Mouse (Mus musculus): Measurements from ENCODE around the gene Ciita. TPM values are rescaled to one million over a fixed set of nuclear protein-coding genes. Genes with fewer than 3 reads are reported as not detected.

Gene Ciita
- polyA plus RNA-seq (2011; ENCODE audit: insufficient read length, low read depth, missing spikeins): not detected in 2 replicates

GRCm38 (mm10) chr16:10479857-10480256 lies at the start of gene Ciita:
Gene Ciita (plus strand): TSS chr16:10480059.
- H3K4me3 ChIP-seq (ENCODE audit: insufficient read depth, low read length): no peak within 1 kb of the TSS

GRCm38 (mm10) chr16:10431911-10432310 lies 47.9 kb upstream of the Ciita start:
- Histone ChIP-seq H3K4me1 (ENCODE audit: control insufficient read depth, insufficient read depth, low read length) (no peaks in the 10 kb centered on the region), H3K4me3 (ENCODE audit: insufficient read depth, low read length) (no peak overlapping the region), H3K27ac (ENCODE audit: insufficient read depth, low read length) (no peak overlapping the region)
- TF ChIP-seq CTCF (IDR thresholded peaks at IDR 0.05; ENCODE audit: borderline replicate concordance, insufficient read depth, low read length) (no peak), POLR2A (IDR thresholded peaks at IDR 0.05; ENCODE audit: low read depth, low read length) (no peak)

More at GRCm38 (mm10) chr16:10479857-10480256, at the start of gene Ciita:
- no peaks in the 10 kb centered on the region for H3K4me1 ChIP-seq (ENCODE audit: control insufficient read depth, insufficient read depth, low read length)
- H3K27ac ChIP-seq (ENCODE audit: insufficient read depth, low read length): no peak within 1 kb of the TSS
- no peak for TF ChIP-seq CTCF (IDR thresholded peaks at IDR 0.05; ENCODE audit: borderline replicate concordance, insufficient read depth, low read length)

- Histone ChIP-seq H3K4me1 (ENCODE audit: control insufficient read depth, insufficient read depth, low read length) (no peaks in the 10 kb centered on the region), H3K4me3 (ENCODE audit: insufficient read depth, low read length) (no peak overlapping the region), H3K27ac (ENCODE audit: insufficient read depth, low read length) (no peak overlapping the region)
- TF ChIP-seq CTCF (IDR thresholded peaks at IDR 0.05; ENCODE audit: borderline replicate concordance, insufficient read depth, low read length) (no peak), POLR2A (IDR thresholded peaks at IDR 0.05; ENCODE audit: low read depth, low read length) (no peak)
Observed at GRCm38 (mm10) chr16:10432387-10432786, 47.5 kb upstream of the Ciita start.

GRCm38 (mm10) chr16:10433344-10433743 lies 46.5 kb upstream of the Ciita start:
- Histone ChIP-seq H3K27ac (ENCODE audit: insufficient read depth, low read length) (no peak overlapping the region), H3K4me3 (ENCODE audit: insufficient read depth, low read length) (no peak overlapping the region), H3K4me1 (ENCODE audit: control insufficient read depth, insufficient read depth, low read length) (no peaks in the 10 kb centered on the region)
- TF ChIP-seq CTCF (IDR thresholded peaks at IDR 0.05; ENCODE audit: borderline replicate concordance, insufficient read depth, low read length) (no peak), POLR2A (IDR thresholded peaks at IDR 0.05; ENCODE audit: low read depth, low read length) (no peak)

- Histone ChIP-seq H3K4me3 (ENCODE audit: insufficient read depth, low read length) (no peak overlapping the region), H3K27ac (ENCODE audit: insufficient read depth, low read length) (no peak overlapping the region), H3K4me1 (ENCODE audit: control insufficient read depth, insufficient read depth, low read length) (no peaks in the 10 kb centered on the region)
- no peak for TF ChIP-seq CTCF (IDR thresholded peaks at IDR 0.05; ENCODE audit: borderline replicate concordance, insufficient read depth, low read length)
- no peak for TF ChIP-seq POLR2A (IDR thresholded peaks at IDR 0.05; ENCODE audit: low read depth, low read length)
Observed at GRCm38 (mm10) chr16:10436166-10436565, 43.7 kb upstream of the Ciita start.

GRCm38 (mm10) chr16:10438055-10438454 lies 41.8 kb upstream of the Ciita start:
- Histone ChIP-seq H3K27ac (ENCODE audit: insufficient read depth, low read length) (no peak overlapping the region), H3K4me3 (ENCODE audit: insufficient read depth, low read length) (no peak overlapping the region), H3K4me1 (ENCODE audit: control insufficient read depth, insufficient read depth, low read length) (no peaks in the 10 kb centered on the region)
- TF ChIP-seq POLR2A (IDR thresholded peaks at IDR 0.05; ENCODE audit: low read depth, low read length) (no peak), CTCF (IDR thresholded peaks at IDR 0.05; ENCODE audit: borderline replicate concordance, insufficient read depth, low read length) (no peak)

- Histone ChIP-seq H3K27ac (ENCODE audit: insufficient read depth, low read length) (no peak overlapping the region), H3K4me1 (ENCODE audit: control insufficient read depth, insufficient read depth, low read length) (no peaks in the 10 kb centered on the region), H3K4me3 (ENCODE audit: insufficient read depth, low read length) (no peak overlapping the region)
- TF ChIP-seq POLR2A (IDR thresholded peaks at IDR 0.05; ENCODE audit: low read depth, low read length): no peak
Observed at GRCm38 (mm10) chr16:10441328-10441727, 38.5 kb upstream of the Ciita start.

GRCm38 (mm10) chr16:10441761-10442160 lies 38.1 kb upstream of the Ciita start:
- Histone ChIP-seq H3K4me3 (ENCODE audit: insufficient read depth, low read length) (no peak overlapping the region), H3K27ac (ENCODE audit: insufficient read depth, low read length) (no peak overlapping the region), H3K4me1 (ENCODE audit: control insufficient read depth, insufficient read depth, low read length) (no peaks in the 10 kb centered on the region)
- TF ChIP-seq POLR2A (IDR thresholded peaks at IDR 0.05; ENCODE audit: low read depth, low read length): no peak
- TF ChIP-seq CTCF (IDR thresholded peaks at IDR 0.05; ENCODE audit: borderline replicate concordance, insufficient read depth, low read length): no peak

GRCm38 (mm10) chr16:10443723-10444122 lies 36.1 kb upstream of the Ciita start:
- Histone ChIP-seq H3K27ac (ENCODE audit: insufficient read depth, low read length) (no peak overlapping the region), H3K4me1 (ENCODE audit: control insufficient read depth, insufficient read depth, low read length) (no peaks in the 10 kb centered on the region), H3K4me3 (ENCODE audit: insufficient read depth, low read length) (no peak overlapping the region)
- TF ChIP-seq POLR2A (IDR thresholded peaks at IDR 0.05; ENCODE audit: low read depth, low read length): no peak
- TF ChIP-seq CTCF (IDR thresholded peaks at IDR 0.05; ENCODE audit: borderline replicate concordance, insufficient read depth, low read length): no peak

- peak overlapping the region; percentile 35 for H3K27ac ChIP-seq (ENCODE audit: insufficient read depth, low read length)
- TF ChIP-seq POLR2A (IDR thresholded peaks at IDR 0.05; ENCODE audit: low read depth, low read length) (no peak), CTCF (IDR thresholded peaks at IDR 0.05; ENCODE audit: borderline replicate concordance, insufficient read depth, low read length) (no peak)
- H3K4me3 ChIP-seq (ENCODE audit: insufficient read depth, low read length): peak overlapping the region; percentile 40
- H3K4me1 ChIP-seq (ENCODE audit: control insufficient read depth, insufficient read depth, low read length): no peaks in the 10 kb centered on the region
Observed at GRCm38 (mm10) chr16:10446573-10447263, 33.1 kb upstream of the Ciita start.

All from embryonic fibroblast, embryonic 13.5 days (primary cell).